Mouse (Mus musculus) stomach, embryonic 16.5 days (tissue): ENCODE measurements at regions not wholly inside any gene's neighbourhood (a gene's known extent, or its start where the extent isn't known, plus 50 kb on each side); places are given as distances from the start of the nearest gene placed in this dataset.

Source experiments
- ATAC-seq: fragments of 200-750 bp; cut with Nextera tagmentation; 2 replicates; pipeline ENCODE4 v1.8.0; 2017; ENCODE audit warnings: moderate number of reproducible peaks, moderate TSS enrichment; ENCODE audit not compliant: insufficient read depth, low FRiP score
- H3K27ac ChIP-seq: fragments of 300-500 bp; sonication (generic); 2 replicates; pipeline ENCODE4 v1.5.1; 2014; ENCODE audit warnings: low read length
- H3K27me3 ChIP-seq: fragments of 300-500 bp; sonication (generic); 2 replicates; pipeline ENCODE4 v1.6.1; 2014; ENCODE audit warnings: low read length, control low read depth, mixed read lengths; ENCODE audit not compliant: control insufficient read depth, insufficient read depth
- H3K36me3 ChIP-seq: fragments of 300-500 bp; sonication (generic); 2 replicates; pipeline ENCODE4 v1.6.1; 2014; ENCODE audit warnings: low read length; ENCODE audit not compliant: control insufficient read depth, insufficient read depth
- H3K4me1 ChIP-seq: fragments of 300-500 bp; sonication (generic); 2 replicates; pipeline ENCODE4 v1.6.1; 2014; ENCODE audit warnings: low read length, control low read depth, mixed read lengths; ENCODE audit not compliant: control insufficient read depth, insufficient read depth
- H3K4me2 ChIP-seq: fragments of 300-500 bp; sonication (generic); 2 replicates; pipeline ENCODE4 v1.6.1; 2014; ENCODE audit warnings: low read depth, low read length, mixed read lengths
- H3K4me3 ChIP-seq: fragments of 300-500 bp; sonication (generic); replicated peaks from 2 replicates; pipeline ENCODE4 v1.5.1; 2014; ENCODE audit warnings: mild to moderate bottlenecking, low read length
- H3K9ac ChIP-seq: fragments of 300-500 bp; sonication (generic); 2 replicates; pipeline ENCODE4 v1.6.1; 2014; ENCODE audit warnings: low read length
- H3K9me3 ChIP-seq: fragments of 300-500 bp; sonication (generic); replicated peaks from 2 replicates; pipeline ENCODE4 v1.6.1; 2016; ENCODE audit warnings: low read length, control low read depth; ENCODE audit not compliant: control insufficient read depth
- WGBS: fragments of 180-500 bp; shearing (Covaris S2); extraction: QIAGEN DNeasy Blood & Tissue Kit; methylation state at CpG from one replicate; pipeline ENCODE4 v1.1.7; 2014; 5-methylcytosine and 5-hydroxymethylcytosine counted together

DNA sequence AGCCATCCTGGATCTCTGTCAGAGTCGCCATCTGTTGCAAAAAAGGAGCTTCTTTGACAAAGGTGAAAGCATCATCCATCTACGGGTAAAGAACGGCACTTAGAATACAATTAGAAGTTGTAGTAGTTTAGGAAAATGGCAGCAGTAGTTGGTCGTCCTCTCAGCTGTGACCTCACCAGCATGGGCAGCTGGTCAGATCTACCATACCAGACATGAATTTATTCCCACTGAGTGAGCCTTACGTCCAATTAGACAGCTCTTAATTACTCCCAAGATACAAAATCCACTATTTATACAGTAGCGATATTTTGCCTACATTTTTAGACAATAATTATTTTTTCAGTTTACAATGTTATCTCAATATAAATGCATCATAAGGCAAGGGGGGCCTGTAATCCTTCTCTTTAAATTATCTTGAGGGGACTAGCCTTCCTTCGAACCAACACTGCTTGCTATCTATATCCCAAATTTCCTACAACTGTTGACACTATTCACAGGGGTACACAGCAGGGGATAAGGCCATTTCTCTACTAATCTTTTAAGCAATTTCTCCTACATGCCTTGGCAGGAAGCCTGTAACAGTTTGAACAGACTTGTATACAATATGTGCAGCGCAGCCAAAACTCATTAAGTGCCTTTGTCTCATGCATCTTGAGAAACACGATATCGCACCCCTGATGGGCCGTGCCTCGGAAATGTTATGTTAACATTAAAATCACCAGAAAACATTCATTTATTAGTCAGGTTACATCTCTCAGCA is 131.9 kb upstream of the Samsn1 start:
- H3K36me3 ChIP-seq, result no peaks in the 10 kb centered on the region
- no peak overlapping the region for H3K9ac ChIP-seq
- no peaks in the 10 kb centered on the region for H3K27me3 ChIP-seq
- ATAC-seq, result no peak
- H3K9me3 ChIP-seq, result no peaks in the 10 kb centered on the region
- H3K4me2 ChIP-seq, result no peak overlapping the region
- 61% methylated on average over 12 of the region's 12 CpGs for WGBS
- H3K4me3 ChIP-seq, result no peak overlapping the region
- H3K4me1 ChIP-seq, result no peaks in the 10 kb centered on the region
- H3K27ac ChIP-seq, result no peak overlapping the region

DNA sequence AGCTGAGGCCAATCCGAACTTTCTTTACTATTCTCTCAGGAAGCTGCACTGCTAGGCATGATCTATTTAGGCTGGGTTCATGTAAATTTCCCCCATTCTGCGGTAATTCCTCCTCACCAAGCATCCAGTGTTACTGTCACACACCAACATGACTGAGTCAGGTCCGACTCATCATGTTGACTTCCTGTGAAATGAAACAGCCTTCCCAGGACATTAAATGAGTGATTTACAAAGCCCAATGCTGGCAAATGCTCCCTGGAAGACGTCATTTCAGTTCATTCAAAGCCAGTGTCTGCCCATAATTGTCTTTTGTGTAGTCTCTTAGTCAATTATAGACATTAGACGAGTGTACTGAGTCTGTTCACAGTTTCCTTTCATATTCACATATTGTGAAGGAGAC is 127.5 kb upstream of the Samsn1 start:
- Histone ChIP-seq H3K27ac (no peak overlapping the region), H3K36me3 (no peaks in the 10 kb centered on the region), H3K4me2 (no peak overlapping the region), H3K27me3 (no peaks in the 10 kb centered on the region), H3K4me3 (no peak overlapping the region), H3K4me1 (no peaks in the 10 kb centered on the region), H3K9me3 (no peaks in the 10 kb centered on the region), H3K9ac (no peak overlapping the region)
- 62% methylated on average over 5 of the region's 5 CpGs for WGBS
- no peak for ATAC-seq

- no peaks in the 10 kb centered on the region for H3K4me1 ChIP-seq
- H3K27ac ChIP-seq, result no peak overlapping the region
- no peak overlapping the region for H3K4me3 ChIP-seq
- 83% methylated on average over 2 of the region's 2 CpGs for WGBS
- no peak for ATAC-seq
- no peaks in the 10 kb centered on the region for H3K27me3 ChIP-seq
- no peaks in the 10 kb centered on the region for H3K9me3 ChIP-seq
- H3K4me2 ChIP-seq, result no peak overlapping the region
- H3K9ac ChIP-seq, result no peak overlapping the region
- H3K36me3 ChIP-seq, result no peaks in the 10 kb centered on the region
Measured at GRCm38 (mm10) chr16:76133892-76134291, 111.8 kb upstream of the Samsn1 start.

DNA sequence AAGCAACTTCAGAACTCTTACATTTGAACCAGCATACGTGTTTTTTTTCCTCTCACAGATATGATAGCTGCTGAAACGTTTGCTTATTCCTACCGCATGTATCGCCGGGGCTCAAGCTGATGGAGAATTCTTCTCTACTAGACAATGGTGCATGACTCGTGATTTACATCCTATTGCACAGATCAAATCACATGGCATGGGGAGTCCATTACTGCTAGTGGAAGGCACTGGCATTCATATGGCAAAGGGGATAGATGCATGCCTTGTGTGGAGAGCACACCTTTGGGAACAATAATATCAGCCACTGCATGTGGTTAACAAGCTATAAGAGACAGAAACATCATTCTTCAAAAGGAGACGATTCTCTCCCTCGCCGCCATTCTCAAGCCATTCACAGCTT is 108.4 kb upstream of the Samsn1 start:
- Histone ChIP-seq H3K9me3 (no peaks in the 10 kb centered on the region), H3K36me3 (no peaks in the 10 kb centered on the region), H3K4me1 (no peaks in the 10 kb centered on the region), H3K27ac (no peak overlapping the region), H3K27me3 (no peaks in the 10 kb centered on the region), H3K4me3 (no peak overlapping the region), H3K9ac (no peak overlapping the region), H3K4me2 (no peak overlapping the region)
- WGBS, result 86% methylated on average over 9 of the region's 9 CpGs
- ATAC-seq, result no peak

DNA sequence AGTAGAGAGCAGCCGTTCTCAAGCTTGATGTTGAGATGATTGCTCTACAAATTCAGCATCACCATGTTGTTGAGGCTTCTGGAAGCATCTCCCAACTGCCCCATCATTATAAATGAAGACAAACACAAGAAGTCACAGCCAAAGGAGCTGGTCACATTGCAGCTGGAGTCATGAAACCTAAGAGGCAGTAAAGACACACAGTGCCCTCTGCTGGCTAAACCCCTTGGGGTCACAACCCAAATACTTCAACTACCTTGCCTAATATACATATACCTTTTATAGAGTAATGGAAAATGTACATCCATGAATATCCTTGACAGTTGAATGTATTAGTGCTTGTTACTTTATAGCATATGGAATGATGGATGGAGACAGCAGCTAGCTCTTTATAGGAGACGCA is 107.9 kb upstream of the Samsn1 start:
- Histone ChIP-seq H3K4me1 (no peaks in the 10 kb centered on the region), H3K36me3 (no peaks in the 10 kb centered on the region), H3K4me2 (no peak overlapping the region), H3K27ac (no peak overlapping the region), H3K9me3 (no peaks in the 10 kb centered on the region), H3K9ac (no peak overlapping the region), H3K27me3 (no peaks in the 10 kb centered on the region), H3K4me3 (no peak overlapping the region)
- 90% methylated on average over 2 of the region's 2 CpGs for WGBS
- no peak for ATAC-seq

- WGBS, result 61% methylated on average over 5 of the region's 5 CpGs
- Histone ChIP-seq H3K4me1 (no peaks in the 10 kb centered on the region), H3K27me3 (no peaks in the 10 kb centered on the region), H3K4me3 (no peak overlapping the region), H3K9ac (no peak overlapping the region), H3K9me3 (no peaks in the 10 kb centered on the region), H3K27ac (no peak overlapping the region), H3K4me2 (no peak overlapping the region), H3K36me3 (no peaks in the 10 kb centered on the region)
- ATAC-seq, result no peak
Measured at GRCm38 (mm10) chr16:76123021-76123384, 100.9 kb upstream of the Samsn1 start.

DNA sequence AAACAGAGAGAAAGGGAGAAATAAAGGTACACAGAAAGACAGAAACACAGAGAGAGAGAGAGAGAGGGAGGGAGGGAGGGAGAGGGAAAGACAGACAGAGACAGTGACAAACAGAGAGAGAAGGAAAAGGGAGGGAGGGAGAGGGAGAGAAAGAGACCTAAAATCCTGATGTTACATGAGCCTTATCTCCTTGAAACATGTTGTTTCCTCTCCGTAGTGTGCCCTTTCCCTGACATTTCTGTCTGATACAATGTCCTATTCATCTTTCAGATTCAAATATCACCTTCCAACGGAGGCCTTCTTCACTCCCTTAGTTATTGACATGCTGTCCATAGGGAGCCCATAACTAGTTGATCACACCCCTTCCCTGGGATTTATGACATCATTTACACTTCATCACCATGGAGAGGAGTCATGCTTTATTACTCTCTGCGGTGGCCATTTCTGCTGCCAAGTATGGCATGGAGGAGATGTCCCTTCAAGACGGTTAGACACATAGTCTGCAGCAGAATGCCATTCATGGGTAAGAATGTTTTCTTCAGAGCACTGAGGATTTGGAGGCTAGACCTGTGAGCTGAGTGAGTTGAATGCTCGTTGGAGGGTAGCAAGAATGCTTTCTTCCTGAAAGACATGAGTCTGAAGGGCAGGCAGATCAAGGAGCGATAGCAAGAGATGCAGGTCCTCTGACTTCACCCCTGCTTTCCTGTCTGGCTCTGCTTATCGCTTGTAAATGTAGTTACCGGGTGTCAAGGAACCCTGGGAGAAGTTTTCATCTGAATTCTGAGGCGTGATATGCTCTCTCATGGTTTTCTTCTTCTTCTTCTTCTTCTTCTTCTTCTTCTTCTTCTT is 100.3 kb upstream of the Samsn1 start:
- no peaks in the 10 kb centered on the region for H3K36me3 ChIP-seq
- H3K9me3 ChIP-seq, result no peaks in the 10 kb centered on the region
- no peak overlapping the region for H3K4me3 ChIP-seq
- H3K27me3 ChIP-seq, result no peaks in the 10 kb centered on the region
- no peaks in the 10 kb centered on the region for H3K4me1 ChIP-seq
- no peak overlapping the region for H3K27ac ChIP-seq
- no peak overlapping the region for H3K4me2 ChIP-seq
- no peak overlapping the region for H3K9ac ChIP-seq
- ATAC-seq, result no peak
- 73% methylated on average over 9 of the region's 9 CpGs for WGBS

DNA sequence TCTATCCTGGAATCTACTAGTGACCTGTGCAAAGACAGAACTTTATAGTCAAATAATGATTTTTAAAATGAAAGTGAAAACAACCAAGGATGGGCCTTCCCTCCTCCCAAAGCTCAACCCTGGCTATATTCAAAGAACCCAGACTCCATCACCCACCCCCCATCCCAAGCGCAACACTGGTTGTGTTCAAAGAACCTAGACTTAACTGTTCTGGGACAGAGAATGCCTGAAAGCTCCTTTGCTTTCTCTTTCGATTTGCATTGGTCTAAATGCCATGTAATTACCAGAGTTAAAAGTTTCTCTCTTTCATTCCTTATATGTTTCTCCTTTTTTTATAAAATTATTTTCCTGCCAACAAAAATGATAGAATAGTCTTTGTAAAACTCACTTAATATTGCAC is 98.6 kb upstream of the Samsn1 start:
- ATAC-seq, result no peak
- Histone ChIP-seq H3K4me2 (no peak overlapping the region), H3K36me3 (no peaks in the 10 kb centered on the region), H3K9me3 (no peaks in the 10 kb centered on the region), H3K27me3 (no peaks in the 10 kb centered on the region), H3K4me1 (no peaks in the 10 kb centered on the region), H3K9ac (no peak overlapping the region), H3K4me3 (no peak overlapping the region), H3K27ac (no peak overlapping the region)
- 90% methylated on average over 2 of the region's 2 CpGs for WGBS

DNA sequence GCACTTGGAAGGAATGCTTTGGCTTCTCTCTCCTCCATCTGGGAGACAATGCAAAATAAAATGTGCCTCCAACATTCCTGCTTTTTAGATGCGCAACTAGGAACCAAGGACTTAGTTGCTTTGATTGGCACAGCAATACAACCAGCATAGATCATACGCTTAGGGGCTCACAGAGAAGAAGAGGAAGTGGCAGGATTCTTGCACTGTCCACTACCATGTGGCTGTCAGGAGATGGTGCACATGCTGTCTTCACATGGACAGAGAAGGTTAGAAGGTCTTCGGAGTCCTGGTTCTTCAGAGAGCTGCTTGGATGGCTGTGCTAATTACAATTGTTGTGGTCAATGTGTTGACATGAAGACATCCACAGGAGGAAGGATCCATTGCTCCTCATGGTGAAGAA is 88.3 kb upstream of the Samsn1 start:
- Histone ChIP-seq H3K9me3 (no peaks in the 10 kb centered on the region), H3K4me1 (0 out of 2 replicates have a peak, but pooled peaks cover 3% of the 10 kb centered on the region), H3K4me2 (no peak overlapping the region), H3K27ac (no peak overlapping the region), H3K36me3 (no peaks in the 10 kb centered on the region), H3K9ac (no peak overlapping the region), H3K27me3 (no peaks in the 10 kb centered on the region), H3K4me3 (no peak overlapping the region)
- no peak for ATAC-seq
- 90% methylated on average over 3 of the region's 3 CpGs for WGBS
